Mouse (Mus musculus): Measurements from ENCODE around the gene S100a6. TPM values are rescaled to one million over a fixed set of nuclear protein-coding genes. Genes with fewer than 3 reads are reported as not detected.

Gene S100a6
- polyA plus RNA-seq, 1 experiment from 2014 or later, result 7.3 TPM

- no peak for DNase-seq (ENCODE audit: low spot score)
- ATAC-seq (ENCODE audit: insufficient read depth, low FRiP score, low TSS enrichment), result no peak
- no peaks in the 10 kb centered on the region for H3K27me3 ChIP-seq (ENCODE audit: control insufficient read depth, insufficient read depth, low read length)
- H3K36me3 ChIP-seq (ENCODE audit: control insufficient read depth, insufficient read depth, low read length), result no peaks in the 10 kb centered on the region
- no peak overlapping the region for H3K9ac ChIP-seq (ENCODE audit: low read length)
- H3K4me1 ChIP-seq (ENCODE audit: control insufficient read depth, insufficient read depth, low read length), result no peaks in the 10 kb centered on the region
- H3K27ac ChIP-seq (ENCODE audit: low read depth, low read length), result no peak overlapping the region
- H3K4me3 ChIP-seq (ENCODE audit: low read depth, low read length), result no peak overlapping the region
- H3K4me2 ChIP-seq (ENCODE audit: low read depth), result no peak overlapping the region
- H3K9me3 ChIP-seq (ENCODE audit: control insufficient read depth, low read length), result no peaks in the 10 kb centered on the region
These were observed 36.3 kb downstream of the S100a6 start for GRCm38 (mm10) chr3:90648981-90649380.

- ATAC-seq (ENCODE audit: insufficient read depth, low FRiP score, low TSS enrichment), result no peak
- H3K27me3 ChIP-seq (ENCODE audit: control insufficient read depth, insufficient read depth, low read length), result no peaks in the 10 kb centered on the region
- no peak overlapping the region for H3K4me2 ChIP-seq (ENCODE audit: low read depth)
- 92% methylated on average over 2 of the region's 2 CpGs for WGBS
- H3K9ac ChIP-seq (ENCODE audit: low read length), result no peak overlapping the region
- no peak overlapping the region for H3K27ac ChIP-seq (ENCODE audit: low read depth, low read length)
- H3K36me3 ChIP-seq (ENCODE audit: control insufficient read depth, insufficient read depth, low read length), result no peaks in the 10 kb centered on the region
- no peaks in the 10 kb centered on the region for H3K9me3 ChIP-seq (ENCODE audit: control insufficient read depth, low read length)
- no peaks in the 10 kb centered on the region for H3K4me1 ChIP-seq (ENCODE audit: control insufficient read depth, insufficient read depth, low read length)
- H3K4me3 ChIP-seq (ENCODE audit: low read depth, low read length), result no peak overlapping the region
- no peak for DNase-seq (ENCODE audit: low spot score)
These were observed 37.1 kb downstream of the S100a6 start for GRCm38 (mm10) chr3:90649832-90650231.

GRCm38 (mm10) chr3:90652878-90653508, 40.3 kb downstream of the S100a6 start:
- 36% methylated on average over 5 of the region's 5 CpGs for whole genome bisulfite sequencing
- H3K9ac ChIP-seq (ENCODE audit: low read length), result no peak overlapping the region
- no peak overlapping the region for H3K4me3 ChIP-seq (ENCODE audit: low read depth, low read length)
- DNase-seq (ENCODE audit: low spot score), result peak; percentile 78
- no peaks in the 10 kb centered on the region for H3K36me3 ChIP-seq (ENCODE audit: control insufficient read depth, insufficient read depth, low read length)
- H3K27me3 ChIP-seq (ENCODE audit: control insufficient read depth, insufficient read depth, low read length), result no peaks in the 10 kb centered on the region
- H3K27ac ChIP-seq (ENCODE audit: low read depth, low read length), result no peak overlapping the region
- no peaks in the 10 kb centered on the region for H3K9me3 ChIP-seq (ENCODE audit: control insufficient read depth, low read length)
- H3K4me1 ChIP-seq (ENCODE audit: control insufficient read depth, insufficient read depth, low read length), result no peaks in the 10 kb centered on the region
- ATAC-seq (ENCODE audit: insufficient read depth, low FRiP score, low TSS enrichment), result 0 out of 2 replicates have a peak, but pooled peaks have one; percentile 61
- H3K4me2 ChIP-seq (ENCODE audit: low read depth), result no peak overlapping the region

GRCm38 (mm10) chr3:90653717-90654116, 41.0 kb downstream of the S100a6 start, which contains the start of gene S100a7a:
S100a7a (plus strand) TSS chr3:90654017.
- H3K4me2 ChIP-seq (ENCODE audit: low read depth), result no peak within 1 kb of the TSS
- H3K4me3 ChIP-seq (ENCODE audit: low read depth, low read length), result no peak within 1 kb of the TSS
- H3K27ac ChIP-seq (ENCODE audit: low read depth, low read length), result no peak within 1 kb of the TSS
- no peaks in the 10 kb centered on the region for H3K4me1 ChIP-seq (ENCODE audit: control insufficient read depth, insufficient read depth, low read length)
- H3K27me3 ChIP-seq (ENCODE audit: control insufficient read depth, insufficient read depth, low read length), result no peaks in the 10 kb centered on the region
- ATAC-seq (ENCODE audit: insufficient read depth, low FRiP score, low TSS enrichment) (no peak), DNase-seq (ENCODE audit: low spot score) (no peak)
- H3K9me3 ChIP-seq (ENCODE audit: control insufficient read depth, low read length), result no peaks in the 10 kb centered on the region
- no peaks in the 10 kb centered on the region for H3K36me3 ChIP-seq (ENCODE audit: control insufficient read depth, insufficient read depth, low read length)
- H3K9ac ChIP-seq (ENCODE audit: low read length), result no peak within 1 kb of the TSS

- ATAC-seq (ENCODE audit: insufficient read depth, low FRiP score, low TSS enrichment), result no peak
- Histone ChIP-seq H3K4me3 (ENCODE audit: low read depth, low read length) (no peak overlapping the region), H3K9ac (ENCODE audit: low read length) (no peak overlapping the region), H3K27ac (ENCODE audit: low read depth, low read length) (no peak overlapping the region), H3K4me1 (ENCODE audit: control insufficient read depth, insufficient read depth, low read length) (no peaks in the 10 kb centered on the region), H3K9me3 (ENCODE audit: control insufficient read depth, low read length) (no peaks in the 10 kb centered on the region), H3K27me3 (ENCODE audit: control insufficient read depth, insufficient read depth, low read length) (no peaks in the 10 kb centered on the region), H3K36me3 (ENCODE audit: control insufficient read depth, insufficient read depth, low read length) (no peaks in the 10 kb centered on the region), H3K4me2 (ENCODE audit: low read depth) (no peak overlapping the region)
- no peak for DNase-seq (ENCODE audit: low spot score)
- WGBS, result 76% methylated on average over 4 of the region's 4 CpGs
These were observed 44.7 kb downstream of the S100a6 start for GRCm38 (mm10) chr3:90657405-90657804.

GRCm38 (mm10) chr3:90659364-90660044, 46.8 kb downstream of the S100a6 start:
- H3K4me3 ChIP-seq (ENCODE audit: low read depth, low read length), result no peak overlapping the region

GRCm38 (mm10) chr3:90664219-90664618, 51.5 kb downstream of the S100a6 start:
- Histone ChIP-seq H3K4me3 (ENCODE audit: low read depth, low read length) (no peak overlapping the region), H3K4me2 (ENCODE audit: low read depth) (no peak overlapping the region), H3K36me3 (ENCODE audit: control insufficient read depth, insufficient read depth, low read length) (no peaks in the 10 kb centered on the region), H3K27ac (ENCODE audit: low read depth, low read length) (no peak overlapping the region), H3K4me1 (ENCODE audit: control insufficient read depth, insufficient read depth, low read length) (no peaks in the 10 kb centered on the region), H3K9ac (ENCODE audit: low read length) (no peak overlapping the region), H3K27me3 (ENCODE audit: control insufficient read depth, insufficient read depth, low read length) (no peaks in the 10 kb centered on the region), H3K9me3 (ENCODE audit: control insufficient read depth, low read length) (no peaks in the 10 kb centered on the region)
- no peak for DNase-seq (ENCODE audit: low spot score)
- no peak for ATAC-seq (ENCODE audit: insufficient read depth, low FRiP score, low TSS enrichment)
- 87% methylated on average over 2 of the region's 2 CpGs for WGBS

More at GRCm38 (mm10) chr3:90659364-90660044, 46.8 kb downstream of the S100a6 start:
- Histone ChIP-seq H3K4me2 (ENCODE audit: low read depth) (no peak overlapping the region), H3K27ac (ENCODE audit: low read depth, low read length) (no peak overlapping the region), H3K9me3 (ENCODE audit: control insufficient read depth, low read length) (no peaks in the 10 kb centered on the region), H3K27me3 (ENCODE audit: control insufficient read depth, insufficient read depth, low read length) (no peaks in the 10 kb centered on the region), H3K36me3 (ENCODE audit: control insufficient read depth, insufficient read depth, low read length) (no peaks in the 10 kb centered on the region), H3K9ac (ENCODE audit: low read length) (no peak overlapping the region), H3K4me1 (ENCODE audit: control insufficient read depth, insufficient read depth, low read length) (no peaks in the 10 kb centered on the region)
- ATAC-seq (ENCODE audit: insufficient read depth, low FRiP score, low TSS enrichment), result no peak
- no peak for DNase-seq (ENCODE audit: low spot score)

GRCm38 (mm10) chr3:90668846-90669245, 56.2 kb downstream of the S100a6 start, which contains the start of gene S100a8:
S100a8 (plus strand) TSS chr3:90668978.
- no peaks in the 10 kb centered on the region for H3K4me1 ChIP-seq (ENCODE audit: control insufficient read depth, insufficient read depth, low read length)
- no peak within 1 kb of the TSS for H3K4me2 ChIP-seq (ENCODE audit: low read depth)
- H3K4me3 ChIP-seq (ENCODE audit: low read depth, low read length), result no peak within 1 kb of the TSS
- no peaks in the 10 kb centered on the region for H3K27me3 ChIP-seq (ENCODE audit: control insufficient read depth, insufficient read depth, low read length)
- no peaks in the 10 kb centered on the region for H3K36me3 ChIP-seq (ENCODE audit: control insufficient read depth, insufficient read depth, low read length)
- H3K9ac ChIP-seq (ENCODE audit: low read length), result no peak within 1 kb of the TSS
- no peak within 1 kb of the TSS for H3K27ac ChIP-seq (ENCODE audit: low read depth, low read length)
- ATAC-seq (ENCODE audit: insufficient read depth, low FRiP score, low TSS enrichment) (no peak), DNase-seq (ENCODE audit: low spot score) (no peak)
- no peaks in the 10 kb centered on the region for H3K9me3 ChIP-seq (ENCODE audit: control insufficient read depth, low read length)
- 84% methylated on average over 8 of the region's 8 CpGs for WGBS

All from neural tube, embryonic 11.5 days (tissue).